Mouse (Mus musculus): ENCODE measurements around the gene Calcrl.

GRCm38 (mm10) chr2:84369256-84369655 lies 56.0 kb downstream of the Calcrl start:
- TF ChIP-seq CTCF (IDR thresholded peaks at IDR 0.05; ENCODE audit: low read depth) = no peak
- no peak for TF ChIP-seq EP300 (IDR thresholded peaks at IDR 0.05; ENCODE audit: low read depth)

All from heart, postnatal 0 days (tissue).